Mouse (Mus musculus) stomach, postnatal 0 days (tissue): ENCODE results near the gene Otulin. TPM values are rescaled to one million over a fixed set of nuclear protein-coding genes. Genes with fewer than 3 reads are reported as not detected.

Experiments
- ATAC-seq: fragments of 200-750 bp; cut with Nextera tagmentation; 2 replicates; pipeline ENCODE4 v1.8.0; 2017; ENCODE audit not compliant: low FRiP score, low TSS enrichment
- DNase-seq: peaks from one replicate; pipeline ENCODE4 v3.0.0-alpha.2; 2016; ENCODE audit warnings: low spot score
- H3K27ac ChIP-seq: fragments of 300-500 bp; sonication (generic); replicated peaks from 2 replicates; pipeline ENCODE4 v1.5.1; 2014; ENCODE audit warnings: mild to moderate bottlenecking, control low read depth
- H3K27me3 ChIP-seq: fragments of 300-500 bp; sonication (generic); 2 replicates; pipeline ENCODE4 v1.6.1; 2014; ENCODE audit warnings: low read length; ENCODE audit not compliant: control insufficient read depth, insufficient read depth
- H3K36me3 ChIP-seq: fragments of 300-500 bp; sonication (generic); 2 replicates; pipeline ENCODE4 v1.6.1; 2014; ENCODE audit warnings: low read length, mixed read lengths; ENCODE audit not compliant: control insufficient read depth, insufficient read depth
- H3K4me1 ChIP-seq: fragments of 300-500 bp; sonication (generic); replicated peaks from 2 replicates; pipeline ENCODE4 v1.6.1; 2014; ENCODE audit warnings: antibody characterized with exemption; ENCODE audit not compliant: control insufficient read depth, insufficient read depth
- H3K4me2 ChIP-seq: fragments of 300-500 bp; sonication (generic); replicated peaks from 2 replicates; pipeline ENCODE4 v1.6.1; 2014; ENCODE audit warnings: low read depth, mild to moderate bottlenecking, control low read depth, moderate library complexity
- H3K4me3 ChIP-seq: fragments of 300-500 bp; sonication (generic); 2 replicates; pipeline ENCODE4 v1.5.1; 2014; ENCODE audit warnings: low read depth, low read length, control low read depth
- H3K9ac ChIP-seq: fragments of 300-500 bp; sonication (generic); 2 replicates; pipeline ENCODE4 v1.6.1; 2014; ENCODE audit warnings: mild to moderate bottlenecking, low read length, control low read depth, mixed read lengths
- H3K9me3 ChIP-seq: fragments of 300-500 bp; sonication (generic); 2 replicates; pipeline ENCODE4 v1.6.1; 2016; ENCODE audit warnings: low read length; ENCODE audit not compliant: control insufficient read depth
- CTCF ChIP-seq: IDR thresholded peaks from 2 replicates; pipeline ENCODE4 v1.5.1; 2016; ENCODE audit warnings: antibody characterized with exemption, low read depth, mild to moderate bottlenecking, moderate library complexity
- EP300 ChIP-seq: optimal IDR thresholded peaks from 2 replicates; pipeline ENCODE3; 2016; ENCODE audit warnings: antibody characterized with exemption
- WGBS: fragments of 180-500 bp; shearing (Covaris S2); extraction: QIAGEN DNeasy Blood & Tissue Kit; methylation state at CpG from one replicate; pipeline ENCODE4 v1.1.7; 2014; 5-methylcytosine and 5-hydroxymethylcytosine counted together
- polyA plus RNA-seq: library from polyadenylated mRNA; unstranded; fragments of >200 nt; fragmentation: Nextera tagmentation; extraction: Ambion mirVana; gene quantifications from 2 replicates; pipeline ENCODE4 v1.2.1, GENCODE M21; 2015

Gene Otulin
- polyA plus RNA-seq, 1 experiment from 2014 or later = 23.7 TPM

DNA sequence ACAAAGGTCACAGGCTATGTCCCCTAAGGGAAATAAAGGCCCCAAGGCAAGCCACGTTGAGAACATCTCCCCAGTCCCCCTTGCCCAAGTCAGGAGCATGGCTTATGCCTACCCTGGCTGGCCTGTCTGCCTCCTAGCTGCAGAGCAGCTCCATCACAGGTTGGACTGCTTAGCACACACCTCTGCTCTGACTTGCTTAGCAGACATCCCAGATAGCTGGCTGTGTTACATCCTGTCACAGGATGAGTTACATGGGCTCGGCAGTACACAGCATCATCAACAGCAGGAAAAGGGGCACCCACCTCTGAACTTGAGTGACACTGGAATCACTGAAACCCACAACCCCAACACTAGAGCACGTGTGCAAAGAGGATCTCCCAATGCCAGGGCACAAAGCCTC is 25.2 kb downstream of the Otulin start:
- ATAC-seq (no peak), DNase-seq (no peak)
- Histone ChIP-seq H3K4me1 (no peaks in the 10 kb centered on the region), H3K4me2 (no peak overlapping the region), H3K27me3 (no peaks in the 10 kb centered on the region), H3K9me3 (no peaks in the 10 kb centered on the region), H3K36me3 (peaks cover 12% of the 10 kb centered on the region), H3K9ac (no peak overlapping the region), H3K4me3 (no peak overlapping the region), H3K27ac (no peak overlapping the region)
- WGBS = 81% methylated on average over 3 of the region's 3 CpGs
- TF ChIP-seq EP300 (no peak), CTCF (peak; percentile 14; the same call in 1 of the 2 replicates)

DNA sequence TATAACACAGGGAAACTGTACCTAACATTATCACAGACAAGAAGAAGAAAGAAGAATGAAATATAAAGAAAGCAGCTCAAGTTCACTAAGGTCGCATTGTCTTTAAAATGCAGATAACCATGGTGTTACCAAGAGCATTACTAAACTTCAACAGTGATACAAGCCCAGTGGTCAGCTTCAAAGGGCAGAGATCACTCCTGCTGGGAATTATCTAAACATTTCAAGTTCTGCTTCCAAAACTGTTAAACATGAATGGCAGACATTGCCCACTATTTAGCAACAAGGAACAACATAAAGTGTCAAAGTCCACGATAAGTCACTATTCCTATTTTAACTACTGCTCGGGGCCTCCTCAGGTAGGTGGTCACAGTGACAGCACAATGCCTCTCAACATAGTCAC is 25.9 kb downstream of the Otulin start:
- no peak overlapping the region for H3K4me2 ChIP-seq
- no peaks in the 10 kb centered on the region for H3K27me3 ChIP-seq
- no peak overlapping the region for H3K9ac ChIP-seq
- TF ChIP-seq EP300 = no peak
- TF ChIP-seq CTCF = no peak
- ATAC-seq (no peak), DNase-seq (no peak)
- H3K27ac ChIP-seq = no peak overlapping the region
- H3K4me3 ChIP-seq = no peak overlapping the region
- WGBS = 77% methylated on average over 3 of the region's 3 CpGs
- H3K36me3 ChIP-seq = peaks cover 12% of the 10 kb centered on the region
- no peaks in the 10 kb centered on the region for H3K4me1 ChIP-seq
- H3K9me3 ChIP-seq = no peaks in the 10 kb centered on the region

DNA sequence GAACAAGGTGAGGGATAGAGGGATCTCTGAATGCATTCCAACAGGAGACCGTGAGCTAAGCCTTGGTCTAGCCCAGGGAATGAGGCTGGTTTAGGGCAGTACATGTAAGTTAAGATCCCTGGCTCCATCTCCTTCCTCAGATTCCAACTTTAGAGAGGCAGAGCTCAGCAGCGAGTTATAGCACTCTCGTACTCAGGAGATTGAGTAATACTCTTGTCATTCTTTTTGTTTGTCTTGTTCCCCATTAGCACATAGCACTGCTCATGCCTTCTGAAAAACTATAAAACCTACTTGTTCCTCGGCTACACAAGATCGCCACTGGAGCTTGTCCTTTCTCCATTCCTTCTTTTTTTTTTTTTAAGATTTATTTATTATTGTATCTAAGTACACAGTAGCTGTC is 30.0 kb downstream of the Otulin start:
- Histone ChIP-seq H3K4me3 (no peak overlapping the region), H3K27ac (no peak overlapping the region), H3K36me3 (peaks cover 5% of the 10 kb centered on the region; the same call in 1 of the 2 replicates), H3K4me2 (no peak overlapping the region), H3K9me3 (no peaks in the 10 kb centered on the region), H3K4me1 (no peaks in the 10 kb centered on the region; the same call in 1 of the 2 replicates), H3K9ac (no peak overlapping the region), H3K27me3 (no peaks in the 10 kb centered on the region)
- TF ChIP-seq CTCF (no peak), EP300 (no peak)
- WGBS = 78% methylated on average over 5 of the region's 5 CpGs
- DNase-seq (no peak), ATAC-seq (no peak)

DNA sequence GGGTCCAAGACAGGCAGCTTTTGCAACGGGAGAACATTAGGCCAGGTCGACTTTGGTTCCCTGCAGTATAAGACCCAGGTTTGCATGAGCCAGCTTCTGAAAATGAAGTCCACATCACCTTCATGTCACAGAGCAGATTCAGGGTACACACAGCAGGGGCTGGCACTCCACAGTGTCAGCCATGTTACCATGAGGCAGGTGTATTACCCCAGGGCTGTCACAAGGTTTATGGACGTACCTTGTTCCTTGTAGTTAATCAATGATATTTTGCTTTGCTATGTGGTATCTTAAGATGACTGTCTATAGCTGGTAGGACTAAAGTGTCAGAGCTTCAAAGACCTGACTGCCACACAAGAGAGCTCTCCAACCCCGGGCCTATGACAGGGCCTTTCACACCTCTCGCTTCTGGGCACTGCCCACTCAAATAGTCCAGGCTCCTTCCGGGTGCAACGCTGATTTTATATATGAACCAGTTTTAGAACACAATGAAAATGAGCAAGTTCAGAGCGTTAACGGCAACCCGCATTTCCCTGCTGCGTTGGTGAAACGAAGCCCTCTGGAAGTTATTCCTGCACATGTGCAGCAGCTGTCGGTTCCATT is 31.6 kb downstream of the Otulin start:
- no peak for TF ChIP-seq CTCF
- no peak for TF ChIP-seq EP300
- H3K27ac ChIP-seq = no peak overlapping the region
- no peaks in the 10 kb centered on the region; the same call in 1 of the 2 replicates for H3K4me1 ChIP-seq
- WGBS = 91% methylated on average over 13 of the region's 13 CpGs
- ATAC-seq (no peak), DNase-seq (no peak)
- H3K4me3 ChIP-seq = no peak overlapping the region
- H3K4me2 ChIP-seq = no peak overlapping the region
- H3K27me3 ChIP-seq = no peaks in the 10 kb centered on the region
- no peaks in the 10 kb centered on the region for H3K9me3 ChIP-seq
- H3K9ac ChIP-seq = no peak overlapping the region
- peaks cover 7% of the 10 kb centered on the region; the same call in 1 of the 2 replicates for H3K36me3 ChIP-seq

DNA sequence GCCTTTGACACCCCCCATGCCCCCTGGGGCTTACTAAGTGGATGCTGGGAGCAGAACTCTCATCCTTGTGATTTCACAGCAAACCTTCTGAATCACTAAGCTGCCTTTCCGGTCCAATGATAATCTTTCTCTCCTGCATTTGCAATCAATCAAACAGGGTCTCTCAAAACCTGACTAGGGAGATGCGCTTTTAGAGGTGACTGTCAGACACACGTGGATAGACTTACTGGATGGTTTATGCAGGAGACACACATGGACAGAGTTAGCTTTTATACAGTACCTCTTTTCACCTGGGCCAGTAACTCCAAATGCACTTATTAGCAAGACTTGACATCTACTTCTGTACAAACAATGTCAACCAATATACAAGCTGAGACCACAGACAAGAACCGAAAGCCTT is 33.0 kb downstream of the Otulin start:
- H3K4me3 ChIP-seq = no peak overlapping the region
- no peak overlapping the region for H3K27ac ChIP-seq
- H3K27me3 ChIP-seq = no peaks in the 10 kb centered on the region
- H3K4me2 ChIP-seq = no peak overlapping the region
- 81% methylated on average over 4 of the region's 4 CpGs for WGBS
- no peak for ATAC-seq
- no peak overlapping the region for H3K9ac ChIP-seq
- H3K4me1 ChIP-seq = no peaks in the 10 kb centered on the region; the same call in 1 of the 2 replicates
- no peak for DNase-seq
- peaks cover 6% of the 10 kb centered on the region; the same call in 1 of the 2 replicates for H3K36me3 ChIP-seq
- no peaks in the 10 kb centered on the region for H3K9me3 ChIP-seq
- no peak for TF ChIP-seq EP300
- TF ChIP-seq CTCF = no peak

DNA sequence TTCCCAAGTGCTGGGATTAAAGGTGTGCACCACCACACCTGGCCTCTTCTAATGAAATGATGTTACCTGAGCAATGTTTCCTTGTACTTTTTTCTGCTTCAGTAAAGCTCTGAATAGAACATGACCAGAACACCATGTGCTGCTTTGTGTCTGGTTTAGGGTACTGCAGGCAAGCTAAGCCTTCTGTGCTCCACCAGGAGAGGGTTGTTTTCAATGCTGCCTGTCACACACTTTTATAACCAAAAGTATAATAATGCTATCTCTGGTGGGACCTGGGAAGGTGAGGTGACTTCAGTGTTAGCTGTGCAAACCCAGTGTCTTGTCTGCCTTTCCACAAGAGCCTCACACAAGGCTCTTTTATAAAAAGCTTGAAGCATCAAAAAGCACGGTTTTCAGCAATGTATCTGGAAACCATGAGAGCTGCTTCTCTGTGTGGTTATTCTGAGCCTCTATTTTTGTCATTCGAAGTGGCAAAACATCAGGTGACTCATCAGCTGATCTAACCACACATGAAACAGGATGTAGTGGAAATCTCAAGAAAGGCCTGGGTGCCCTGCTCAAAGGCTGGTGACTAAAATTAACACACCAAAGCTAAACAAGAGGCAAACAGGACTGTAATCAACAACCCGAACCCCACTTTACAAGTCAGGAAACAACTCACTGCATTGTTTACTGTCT is 33.9 kb downstream of the Otulin start:
- no peak overlapping the region for H3K9ac ChIP-seq
- DNase-seq (no peak), ATAC-seq (0 out of 2 replicates have a peak, but pooled peaks have one; percentile 15)
- H3K36me3 ChIP-seq = peaks cover 10% of the 10 kb centered on the region; the same call in 1 of the 2 replicates
- no peaks in the 10 kb centered on the region for H3K9me3 ChIP-seq
- no peak overlapping the region for H3K4me2 ChIP-seq
- no peaks in the 10 kb centered on the region for H3K27me3 ChIP-seq
- WGBS = 53% methylated on average over 3 of the region's 3 CpGs
- TF ChIP-seq EP300 (no peak), CTCF (peak; percentile 30; the same call in 1 of the 2 replicates)
- no peaks in the 10 kb centered on the region; the same call in 1 of the 2 replicates for H3K4me1 ChIP-seq
- H3K4me3 ChIP-seq = no peak overlapping the region
- H3K27ac ChIP-seq = 0 out of 2 replicates have a peak overlapping the region, but pooled peaks have one; percentile 4
